Mouse (Mus musculus): Measurements from ENCODE around the gene Wdr13. TPM values are rescaled to one million over a fixed set of nuclear protein-coding genes. Genes with fewer than 3 reads are reported as not detected.

The Wdr13 gene
- polyA plus RNA-seq, 1 experiment: 78.2 TPM

DNA sequence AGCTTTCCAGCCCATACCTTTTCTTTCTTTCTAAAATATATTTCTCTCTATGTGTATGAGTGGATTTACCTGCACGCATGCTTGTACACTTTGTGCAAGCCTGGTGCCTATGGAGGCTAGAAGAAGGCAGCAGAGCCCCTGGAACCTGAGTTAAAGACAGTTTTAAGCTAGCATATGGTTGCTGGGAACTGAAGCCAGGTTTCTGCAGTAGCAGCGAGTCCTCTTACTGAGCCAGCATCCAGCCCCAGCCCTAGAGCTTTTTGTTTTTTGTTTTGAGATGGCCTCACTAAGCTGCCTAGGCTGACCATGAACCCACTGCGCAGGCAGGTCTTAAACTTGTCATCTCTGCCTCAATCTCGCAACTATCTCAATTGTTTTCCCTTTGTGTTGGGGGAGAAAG lies 31.8 kb upstream of the Wdr13 start:
- no peak overlapping the region for H3K27ac ChIP-seq (ENCODE audit: control insufficient read depth, insufficient read depth, low read depth, low read length)
- H3K4me1 ChIP-seq (ENCODE audit: control insufficient read depth, insufficient read depth, low read length): no peaks in the 10 kb centered on the region
- no peaks in the 10 kb centered on the region for H3K36me3 ChIP-seq (ENCODE audit: control insufficient read depth, insufficient read depth, low read length)
- no peaks in the 10 kb centered on the region for H3K27me3 ChIP-seq (ENCODE audit: control insufficient read depth, insufficient read depth, low read length)
- no peak overlapping the region for H3K4me3 ChIP-seq (ENCODE audit: control insufficient read depth, low read depth, low read length)
- no peak for TF ChIP-seq POLR2A (IDR thresholded peaks at IDR 0.05; ENCODE audit: control insufficient read depth, low read depth, low read length)
- no peak for TF ChIP-seq CTCF (IDR thresholded peaks at IDR 0.05; ENCODE audit: control insufficient read depth, insufficient read depth, insufficient replicate concordance, low read depth, low read length)

GRCm38 (mm10) chrX:8163076-8163475 lies 30.4 kb upstream of the Wdr13 start:
- no peaks in the 10 kb centered on the region for H3K4me1 ChIP-seq (ENCODE audit: control insufficient read depth, insufficient read depth, low read length)
- TF ChIP-seq CTCF (IDR thresholded peaks at IDR 0.05; ENCODE audit: control insufficient read depth, insufficient read depth, insufficient replicate concordance, low read depth, low read length) (no peak), POLR2A (IDR thresholded peaks at IDR 0.05; ENCODE audit: control insufficient read depth, low read depth, low read length) (no peak)

DNA sequence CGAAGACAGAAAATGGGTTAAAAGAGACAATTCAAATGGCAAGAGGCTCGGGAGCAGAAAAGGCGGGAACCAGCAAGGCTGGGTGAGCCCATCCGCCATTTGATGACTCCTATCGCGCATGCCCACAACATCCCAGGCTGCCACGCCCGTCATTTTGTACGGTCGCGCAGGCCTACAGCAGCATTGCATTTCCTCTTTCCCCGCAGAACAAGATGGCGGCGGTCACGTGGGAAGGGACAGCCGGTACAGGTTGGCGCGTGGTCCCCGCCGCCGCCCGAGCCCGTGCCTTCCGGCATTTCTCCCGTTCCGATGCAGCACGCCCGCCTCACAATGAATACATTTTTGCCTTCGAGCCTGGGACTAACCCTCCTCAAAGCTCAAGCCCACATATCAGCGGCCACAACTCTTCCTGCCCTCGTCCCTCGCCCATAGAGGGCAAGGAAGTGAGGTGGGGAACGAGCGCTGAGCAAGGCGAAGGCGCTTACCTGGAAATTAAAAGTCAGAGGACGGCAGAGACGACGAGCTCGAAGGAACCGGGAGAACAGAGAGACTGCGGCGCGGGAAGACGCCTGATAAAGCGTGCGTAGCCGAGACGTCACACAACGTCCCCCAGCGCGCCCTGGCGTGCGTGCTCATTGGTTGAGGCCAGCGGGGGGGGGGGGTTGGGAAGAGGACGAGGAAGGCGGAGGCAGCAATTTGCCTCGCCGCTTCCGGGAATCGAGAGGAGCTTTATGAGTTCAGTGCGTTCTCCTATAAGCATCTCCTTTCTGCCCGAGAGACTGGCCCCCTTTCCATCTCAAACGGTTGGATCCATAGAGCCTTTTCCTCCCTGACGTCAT lies 12.7 kb upstream of the Wdr13 start, which contains the start of gene Rbm3:
Rbm3 (minus strand) TSS at position 728 of the 839 bp plus-strand sequence.
- Histone ChIP-seq H3K27me3 (ENCODE audit: control insufficient read depth, insufficient read depth, low read length) (no peaks in the 10 kb centered on the region), H3K27ac (ENCODE audit: control insufficient read depth, insufficient read depth, low read depth, low read length) (peak within 1 kb of the TSS; percentile 99), H3K36me3 (ENCODE audit: control insufficient read depth, insufficient read depth, low read length) (no peaks in the 10 kb centered on the region), H3K4me1 (ENCODE audit: control insufficient read depth, insufficient read depth, low read length) (peaks cover 4% of the 10 kb centered on the region), H3K4me3 (ENCODE audit: control insufficient read depth, low read depth, low read length) (peak within 1 kb of the TSS; percentile 98)
- TF ChIP-seq POLR2A (IDR thresholded peaks at IDR 0.05; ENCODE audit: control insufficient read depth, low read depth, low read length): peak; percentile 76; the same call in 1 of the 2 replicates
- TF ChIP-seq CTCF (IDR thresholded peaks at IDR 0.05; ENCODE audit: control insufficient read depth, insufficient read depth, insufficient replicate concordance, low read depth, low read length): no peak

More at GRCm38 (mm10) chrX:8163076-8163475, 30.4 kb upstream of the Wdr13 start:
- Histone ChIP-seq H3K36me3 (ENCODE audit: control insufficient read depth, insufficient read depth, low read length) (no peaks in the 10 kb centered on the region), H3K4me3 (ENCODE audit: control insufficient read depth, low read depth, low read length) (no peak overlapping the region), H3K27me3 (ENCODE audit: control insufficient read depth, insufficient read depth, low read length) (no peaks in the 10 kb centered on the region), H3K27ac (ENCODE audit: control insufficient read depth, insufficient read depth, low read depth, low read length) (no peak overlapping the region)

DNA sequence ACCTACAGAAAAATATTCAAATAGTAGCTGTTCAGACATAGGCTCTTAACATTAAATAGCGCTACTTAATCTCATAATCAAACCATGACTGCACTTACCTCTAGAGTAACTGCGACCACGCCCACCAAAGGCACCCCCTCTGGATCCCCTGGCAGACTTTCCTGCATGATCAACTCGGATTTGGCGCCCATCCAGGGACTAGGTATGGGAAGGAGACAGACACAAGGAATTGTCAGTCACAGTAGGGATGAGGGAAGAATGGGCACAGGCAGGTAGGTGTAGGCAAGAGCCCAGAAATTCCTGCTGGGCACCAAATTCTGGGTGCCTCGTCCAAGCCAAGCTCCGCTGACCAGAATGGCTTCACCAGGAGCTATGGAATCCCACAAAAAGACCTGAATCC lies 11.1 kb upstream of the Wdr13 start:
- Histone ChIP-seq H3K36me3 (ENCODE audit: control insufficient read depth, insufficient read depth, low read length) (no peaks in the 10 kb centered on the region), H3K27me3 (ENCODE audit: control insufficient read depth, insufficient read depth, low read length) (no peaks in the 10 kb centered on the region), H3K4me3 (ENCODE audit: control insufficient read depth, low read depth, low read length) (peak overlapping the region; percentile 98), H3K4me1 (ENCODE audit: control insufficient read depth, insufficient read depth, low read length) (peaks cover 4% of the 10 kb centered on the region), H3K27ac (ENCODE audit: control insufficient read depth, insufficient read depth, low read depth, low read length) (peak overlapping the region; percentile 99; the same call in 1 of the 2 replicates)
- TF ChIP-seq POLR2A (IDR thresholded peaks at IDR 0.05; ENCODE audit: control insufficient read depth, low read depth, low read length) (no peak), CTCF (IDR thresholded peaks at IDR 0.05; ENCODE audit: control insufficient read depth, insufficient read depth, insufficient replicate concordance, low read depth, low read length) (no peak)

DNA sequence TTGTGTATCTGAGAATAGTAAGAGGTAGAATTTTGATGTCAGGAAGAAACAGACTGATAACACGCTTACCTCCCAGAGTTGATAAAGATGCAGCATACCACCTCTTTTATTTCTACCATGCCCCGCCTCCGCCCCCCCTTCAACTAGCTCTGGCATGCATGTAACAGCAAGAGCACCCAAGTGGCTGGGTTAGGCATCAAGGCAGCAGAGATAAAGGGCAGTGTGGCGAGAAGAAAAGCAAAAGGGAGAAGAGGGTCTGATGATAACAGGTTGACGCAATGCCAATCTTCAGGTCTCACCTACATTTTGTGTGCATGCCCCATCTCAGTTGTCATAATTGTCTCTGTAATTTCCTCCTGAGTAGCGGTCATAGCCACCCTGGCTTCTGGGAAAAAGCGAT lies 10.3 kb upstream of the Wdr13 start:
- no peak for TF ChIP-seq CTCF (IDR thresholded peaks at IDR 0.05; ENCODE audit: control insufficient read depth, insufficient read depth, insufficient replicate concordance, low read depth, low read length)
- no peak for TF ChIP-seq POLR2A (IDR thresholded peaks at IDR 0.05; ENCODE audit: control insufficient read depth, low read depth, low read length)
- Histone ChIP-seq H3K27me3 (ENCODE audit: control insufficient read depth, insufficient read depth, low read length) (no peaks in the 10 kb centered on the region), H3K4me3 (ENCODE audit: control insufficient read depth, low read depth, low read length) (no peak overlapping the region), H3K36me3 (ENCODE audit: control insufficient read depth, insufficient read depth, low read length) (no peaks in the 10 kb centered on the region), H3K4me1 (ENCODE audit: control insufficient read depth, insufficient read depth, low read length) (peaks cover 4% of the 10 kb centered on the region), H3K27ac (ENCODE audit: control insufficient read depth, insufficient read depth, low read depth, low read length) (no peak overlapping the region)

- peaks cover 4% of the 10 kb centered on the region for H3K4me1 ChIP-seq (ENCODE audit: control insufficient read depth, insufficient read depth, low read length)
- TF ChIP-seq CTCF (IDR thresholded peaks at IDR 0.05; ENCODE audit: control insufficient read depth, insufficient read depth, insufficient replicate concordance, low read depth, low read length): no peak
- no peak for TF ChIP-seq POLR2A (IDR thresholded peaks at IDR 0.05; ENCODE audit: control insufficient read depth, low read depth, low read length)
- no peaks in the 10 kb centered on the region for H3K27me3 ChIP-seq (ENCODE audit: control insufficient read depth, insufficient read depth, low read length)
- H3K4me3 ChIP-seq (ENCODE audit: control insufficient read depth, low read depth, low read length): no peak overlapping the region
- H3K27ac ChIP-seq (ENCODE audit: control insufficient read depth, insufficient read depth, low read depth, low read length): no peak overlapping the region
- H3K36me3 ChIP-seq (ENCODE audit: control insufficient read depth, insufficient read depth, low read length): no peaks in the 10 kb centered on the region
Observed at GRCm38 (mm10) chrX:8141058-8141457, 8.4 kb upstream of the Wdr13 start.

- no peak overlapping the region for H3K27ac ChIP-seq (ENCODE audit: control insufficient read depth, insufficient read depth, low read depth, low read length)
- no peak overlapping the region for H3K4me3 ChIP-seq (ENCODE audit: control insufficient read depth, low read depth, low read length)
- H3K27me3 ChIP-seq (ENCODE audit: control insufficient read depth, insufficient read depth, low read length): no peaks in the 10 kb centered on the region
- peaks cover 4% of the 10 kb centered on the region for H3K4me1 ChIP-seq (ENCODE audit: control insufficient read depth, insufficient read depth, low read length)
- no peaks in the 10 kb centered on the region for H3K36me3 ChIP-seq (ENCODE audit: control insufficient read depth, insufficient read depth, low read length)
- TF ChIP-seq POLR2A (IDR thresholded peaks at IDR 0.05; ENCODE audit: control insufficient read depth, low read depth, low read length) (no peak), CTCF (IDR thresholded peaks at IDR 0.05; ENCODE audit: control insufficient read depth, insufficient read depth, insufficient replicate concordance, low read depth, low read length) (no peak)
Observed at GRCm38 (mm10) chrX:8140446-8140845, 7.8 kb upstream of the Wdr13 start.

Measured in testis, adult 2 months (tissue).